Mouse (Mus musculus) layer of hippocampus, postnatal 10 days (tissue): Measurements from ENCODE around the gene Tmco2. TPM values are rescaled to one million over a fixed set of nuclear protein-coding genes. Genes with fewer than 3 reads are reported as not detected.
"Not testable (repeated sequence)": the region's sequence is repeated elsewhere in the genome, so short reads cannot be mapped to it uniquely, and the experiment has no call there.

ENCODE experiments used
- DNase-seq, 2 experiments: peaks; one replicate each; pipeline ENCODE4 v3.0.0; 2021; ENCODE audit warnings: low spot score in 2 of 2
- long read RNA-seq: library from polyadenylated mRNA; stranded (forward); transcript quantifications from one replicate; pipeline ENCODE4 v2.0.0, GENCODE M21; 2023
- total RNA-seq, 2 experiments: library from RNA; stranded (reverse); gene quantifications; 2 replicates each; pipeline ENCODE4 v1.2.3; 2021

Gene Tmco2
- total RNA-seq, result not detected
- long read RNA-seq, result 0 reads

GRCm38 (mm10) chr4:121109126-121109525, at the start of gene Tmco2:
TSS of gene Tmco2 (minus strand) at chr4:121109226.
- DNase-seq, result no peak

DNA sequence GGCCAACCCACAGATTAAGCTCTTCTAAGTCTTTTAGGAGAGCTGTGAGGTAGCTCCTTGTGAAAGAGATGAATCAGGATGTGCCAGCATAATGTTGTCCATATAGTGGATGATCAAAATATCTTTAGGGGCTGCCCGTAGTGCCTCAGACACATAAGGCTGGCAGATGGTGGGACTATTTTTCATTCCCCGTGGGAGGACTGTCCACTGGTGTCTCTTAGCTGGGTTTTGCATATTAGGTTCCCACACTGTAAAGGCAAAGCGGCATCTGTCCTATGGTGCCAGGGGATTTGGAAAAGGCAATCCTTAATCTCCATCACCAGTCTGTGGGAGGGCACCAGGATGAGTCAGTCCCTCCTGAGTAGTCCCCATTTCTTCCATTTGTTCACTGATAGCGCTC, 5.7 kb downstream of the Tmco2 start:
- DNase-seq, result no peak

DNA sequence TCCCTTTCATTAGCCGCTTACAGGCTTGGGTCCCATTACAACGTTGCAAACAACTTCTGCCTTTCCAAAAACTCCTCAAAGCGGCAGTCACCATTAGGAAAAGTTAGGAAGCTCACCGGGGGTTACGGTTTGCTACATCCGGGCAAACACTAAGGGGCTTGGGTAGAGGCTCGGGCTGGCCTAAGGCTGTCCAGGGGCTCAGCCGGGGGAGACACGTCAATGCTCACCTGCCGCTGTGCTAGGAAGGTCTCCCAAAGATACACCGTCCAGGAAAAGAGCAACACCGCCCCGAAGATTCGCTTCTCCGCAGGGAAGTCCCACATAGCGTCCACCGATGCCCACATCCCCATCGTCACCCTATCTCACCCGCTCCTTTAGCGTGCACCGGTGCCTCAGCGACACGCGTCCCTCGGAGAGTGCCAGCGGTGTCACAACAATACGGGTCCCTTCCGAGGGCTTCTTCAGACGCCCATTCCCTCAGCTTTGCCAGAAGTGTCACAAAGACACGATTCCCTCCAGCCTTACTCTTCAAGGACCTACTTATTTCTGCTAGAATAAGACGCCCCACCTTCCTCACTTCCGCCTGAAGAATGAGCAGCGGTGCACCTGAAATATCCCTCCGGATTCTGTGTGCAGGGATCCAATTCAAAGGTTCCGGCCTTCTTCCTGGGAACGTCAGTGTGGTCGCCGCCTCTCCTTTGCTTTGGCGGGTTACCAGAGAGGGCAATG, 11.2 kb downstream of the Tmco2 start, which contains the start of gene Zmpste24:
TSS of gene Zmpste24 (minus strand) at position 592 of the 729 bp plus-strand sequence.
- peak; percentile 91 to 92 for DNase-seq

DNA sequence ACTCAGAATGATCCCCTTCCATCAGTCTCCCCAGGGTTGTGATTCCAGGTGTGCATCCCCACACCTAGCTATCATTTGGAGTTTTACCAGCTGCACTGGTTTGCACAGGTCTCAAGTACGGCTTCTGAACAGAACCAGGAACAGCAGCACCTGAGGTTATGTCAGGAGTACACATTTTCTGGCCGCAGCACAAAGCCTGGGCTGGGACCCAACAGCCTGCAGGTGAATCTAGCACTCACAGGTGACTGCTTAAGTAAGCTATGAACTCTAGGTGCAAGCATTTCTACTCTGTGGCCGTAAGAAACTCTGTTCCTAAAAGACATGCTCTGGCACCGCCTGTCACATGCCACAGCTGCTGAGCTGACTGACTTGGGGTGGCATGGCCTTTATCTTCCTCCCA, 18.8 kb downstream of the Tmco2 start:
- DNase-seq, result no peak

- DNase-seq, result no peak
These were observed 20.3 kb downstream of the Tmco2 start for GRCm38 (mm10) chr4:121088696-121089095.

DNA sequence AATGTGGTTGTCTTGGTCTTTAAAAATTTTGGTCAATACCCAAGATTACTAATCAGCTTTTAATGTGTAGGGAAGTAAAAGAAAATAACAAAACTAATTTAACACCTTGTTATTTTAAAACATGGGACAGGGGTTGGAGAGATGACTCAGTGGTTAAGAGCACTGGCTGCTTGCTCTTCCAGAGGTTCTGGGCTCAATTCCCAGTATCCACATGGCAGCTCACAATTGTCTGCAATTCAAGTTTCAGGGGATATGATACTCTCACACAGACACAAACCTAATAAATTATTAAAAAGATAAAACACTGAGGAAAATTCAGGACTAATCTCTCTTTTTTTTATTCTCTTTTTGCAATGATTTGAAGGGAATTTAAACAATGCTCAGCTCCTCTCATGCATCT, 24.5 kb downstream of the Tmco2 start:
- no peak for DNase-seq

DNA sequence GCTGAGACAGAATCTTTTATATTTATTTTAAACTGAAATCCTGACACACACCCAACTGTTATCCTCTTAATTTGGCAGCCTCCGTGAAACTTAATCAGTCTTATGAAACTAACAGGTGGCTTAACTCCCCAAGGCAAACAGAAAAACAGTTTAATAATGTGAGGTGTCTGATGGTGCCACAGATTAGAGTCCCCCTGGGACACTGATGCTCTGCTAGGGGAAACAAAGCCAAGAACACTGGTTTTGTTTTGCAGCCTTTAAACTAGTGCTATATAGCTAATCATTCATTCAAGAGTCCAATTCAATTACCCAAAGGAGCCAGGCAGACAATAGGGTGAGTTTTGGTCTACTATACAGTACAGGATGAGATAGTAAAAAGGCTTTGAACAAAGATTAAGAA, 28.6 kb downstream of the Tmco2 start:
- DNase-seq, result no peak

GRCm38 (mm10) chr4:121077915-121078646, 30.9 kb downstream of the Tmco2 start:
- DNase-seq, result no peak

- DNase-seq, result no peak
These were observed 34.8 kb downstream of the Tmco2 start for GRCm38 (mm10) chr4:121074250-121074649.

GRCm38 (mm10) chr4:121065336-121065735, 43.7 kb downstream of the Tmco2 start:
- DNase-seq, result no peak

DNA sequence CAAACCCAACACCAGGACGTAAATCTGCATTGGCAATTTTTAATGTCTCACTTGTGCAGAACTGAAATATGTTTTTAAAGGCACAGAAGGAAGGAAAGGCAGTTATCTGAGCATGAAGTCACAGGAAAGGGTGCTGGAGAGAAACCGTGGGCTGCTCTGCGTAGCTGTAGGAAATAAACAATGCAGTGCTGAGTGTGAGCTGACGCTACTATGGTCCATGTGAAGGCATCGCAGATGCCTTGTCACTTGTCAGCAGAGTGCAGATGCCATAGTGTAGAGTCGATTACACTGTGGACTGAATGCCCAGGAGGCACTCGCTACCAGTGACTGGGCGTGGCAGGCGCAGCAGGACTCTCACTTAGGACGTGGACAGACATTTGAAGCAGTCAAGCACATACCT, 49.8 kb downstream of the Tmco2 start:
- not testable (repeated sequence) for DNase-seq

- DNase-seq, result peak; percentile 42 to 45
These were observed 52.0 kb downstream of the Tmco2 start for GRCm38 (mm10) chr4:121057032-121057431.

DNA sequence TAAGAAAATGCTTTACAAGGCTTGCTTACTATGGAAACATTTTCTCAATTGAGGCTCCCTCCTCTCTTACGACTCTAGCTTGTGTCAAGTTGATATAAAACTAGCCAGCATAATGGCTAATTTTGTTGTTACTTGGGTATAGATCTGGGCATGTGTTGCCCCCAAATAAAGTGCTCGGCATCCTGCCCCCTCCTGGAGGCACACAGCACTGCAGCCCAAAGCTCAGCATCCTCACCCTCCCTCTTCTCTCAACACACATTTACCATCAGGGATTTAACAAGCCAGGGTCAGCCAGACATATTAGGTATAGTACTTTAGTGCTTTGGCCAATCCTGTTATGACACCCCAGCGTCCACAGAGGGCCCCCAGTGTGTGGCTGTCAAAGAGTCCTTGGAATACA, 52.7 kb downstream of the Tmco2 start:
- DNase-seq, result peak; percentile 40 to 43

Other genes starting within 250 kb of the Tmco2 start
- 10 to 100 TPM; 12.8 to 13.0 TPM for gene Exo5, start 184.2 kb downstream of the Tmco2 start, total RNA-seq
- 1 to 10 TPM; 3.0 to 3.3 TPM for gene Zfp69, start 157.5 kb downstream of the Tmco2 start, total RNA-seq
- 100 to 1,000 TPM; 123 to 131 TPM for gene Smap2, start 92.0 kb downstream of the Tmco2 start, total RNA-seq
- gene Col9a2, start 69.8 kb downstream of the Tmco2 start, total RNA-seq, result 10 to 100 TPM in 1 of 2 experiments, 1 to 10 TPM in 1; 8.7 to 11.4 TPM
- gene Zmpste24, start 11.0 kb downstream of the Tmco2 start, total RNA-seq, result 10 to 100 TPM; 23.3 to 24.4 TPM
- gene Rlf, start 105.9 kb upstream of the Tmco2 start, total RNA-seq, result 10 to 100 TPM; 31.5 to 31.8 TPM
- gene Gm12888, start 215.7 kb upstream of the Tmco2 start, total RNA-seq, result not detected